Mouse (Mus musculus) forebrain, postnatal 0 days (tissue): ENCODE data around the gene Tmem206. TPM values are rescaled to one million over a fixed set of nuclear protein-coding genes. Genes with fewer than 3 reads are reported as not detected.

Experiments
- ATAC-seq: fragments of 200-750 bp; cut with Nextera tagmentation; 2 replicates; pipeline ENCODE4 v1.8.0; 2017; ENCODE audit warnings: mild to moderate bottlenecking, moderate library complexity
- DNase-seq: peaks from one replicate; pipeline ENCODE4 v3.0.0-alpha.2; 2015
- H3K27ac ChIP-seq: fragments of 300-500 bp; sonication (generic); 2 replicates; pipeline ENCODE4 v1.5.1; 2014; ENCODE audit warnings: low read depth, mild to moderate bottlenecking, antibody characterized with exemption, low read length, moderate library complexity, mixed read lengths
- H3K27me3 ChIP-seq: fragments of 300-500 bp; sonication (generic); 2 replicates; pipeline ENCODE4 v1.6.1; 2014; ENCODE audit warnings: mild to moderate bottlenecking, low read length, mixed read lengths; ENCODE audit not compliant: insufficient read depth
- H3K36me3 ChIP-seq: fragments of 300-500 bp; sonication (generic); 2 replicates; pipeline ENCODE4 v1.6.1; 2014; ENCODE audit warnings: mild to moderate bottlenecking, moderate library complexity; ENCODE audit not compliant: insufficient read depth
- H3K4me1 ChIP-seq: fragments of 300-500 bp; sonication (generic); 2 replicates; pipeline ENCODE4 v1.6.1; 2014; ENCODE audit warnings: antibody characterized with exemption; ENCODE audit not compliant: insufficient read depth
- H3K4me2 ChIP-seq: fragments of 300-500 bp; sonication (generic); 2 replicates; pipeline ENCODE4 v1.6.1; 2014; ENCODE audit warnings: low read depth, mild to moderate bottlenecking, moderate library complexity
- H3K4me3 ChIP-seq: fragments of 300-500 bp; sonication (generic); 2 replicates; pipeline ENCODE4 v1.5.1; 2014; ENCODE audit warnings: low read depth, low read length, mixed read lengths
- H3K9ac ChIP-seq: fragments of 300-500 bp; sonication (generic); 2 replicates; pipeline ENCODE4 v1.6.1; 2014; ENCODE audit warnings: mild to moderate bottlenecking
- H3K9me3 ChIP-seq: fragments of 300-500 bp; sonication (generic); 2 replicates; pipeline ENCODE4 v1.6.1; 2016; ENCODE audit warnings: low read length
- CTCF ChIP-seq: sonication (generic); IDR thresholded peaks from 2 replicates; pipeline ENCODE4 v1.5.1; 2016; ENCODE audit warnings: antibody characterized with exemption, control low read depth, low read depth
- WGBS: fragments of 180-500 bp; shearing (Covaris S2); extraction: QIAGEN DNeasy Blood & Tissue Kit; methylation state at CpG from one replicate; pipeline ENCODE4 v1.1.7; 2014; 5-methylcytosine and 5-hydroxymethylcytosine counted together
- polyA plus RNA-seq: library from polyadenylated mRNA; unstranded; fragments of >200 nt; fragmentation: Nextera tagmentation; extraction: Ambion mirVana; gene quantifications from 2 replicates; pipeline ENCODE4 v1.2.1, GENCODE M21; 2015
- total RNA-seq: library from RNA; depleted of rRNA; stranded (reverse); fragments of >200 nt; gene quantifications from 2 replicates; pipeline ENCODE4 v1.2.3, GENCODE M21; 2014

The Tmem206 gene
- total and polyA plus RNA-seq, 2 experiments from 2014 or later, result 28.3 to 30.8 TPM

DNA sequence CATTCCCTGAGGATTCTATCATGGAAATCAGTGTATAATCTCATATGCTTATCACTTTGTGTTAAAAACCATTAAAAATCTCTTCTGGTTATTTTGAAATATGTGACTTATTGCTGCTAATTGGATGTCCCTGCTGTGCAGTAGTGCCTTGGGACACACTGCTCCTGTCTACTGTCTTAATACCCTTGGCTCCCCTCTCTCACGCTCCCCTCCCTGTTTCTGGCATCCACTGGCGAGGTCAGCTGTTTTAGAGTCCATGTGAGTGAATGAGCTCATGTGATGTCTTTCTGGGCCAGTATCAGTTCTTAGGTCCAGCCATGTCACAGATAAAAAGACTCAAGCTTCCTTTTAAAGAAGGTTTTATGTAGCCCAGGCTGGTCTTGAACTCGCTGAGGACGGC is 4.6 kb downstream of the Tmem206 start:
- TF ChIP-seq CTCF, result no peak
- Histone ChIP-seq H3K9ac (no peak overlapping the region), H3K27ac (no peak overlapping the region), H3K27me3 (no peaks in the 10 kb centered on the region), H3K4me2 (no peak overlapping the region), H3K4me1 (peaks cover 20% of the 10 kb centered on the region), H3K9me3 (no peaks in the 10 kb centered on the region), H3K36me3 (peaks cover 24% of the 10 kb centered on the region), H3K4me3 (no peak overlapping the region)
- 89% methylated on average over 4 of the region's 4 CpGs for WGBS
- ATAC-seq, result no peak
- DNase-seq, result no peak

DNA sequence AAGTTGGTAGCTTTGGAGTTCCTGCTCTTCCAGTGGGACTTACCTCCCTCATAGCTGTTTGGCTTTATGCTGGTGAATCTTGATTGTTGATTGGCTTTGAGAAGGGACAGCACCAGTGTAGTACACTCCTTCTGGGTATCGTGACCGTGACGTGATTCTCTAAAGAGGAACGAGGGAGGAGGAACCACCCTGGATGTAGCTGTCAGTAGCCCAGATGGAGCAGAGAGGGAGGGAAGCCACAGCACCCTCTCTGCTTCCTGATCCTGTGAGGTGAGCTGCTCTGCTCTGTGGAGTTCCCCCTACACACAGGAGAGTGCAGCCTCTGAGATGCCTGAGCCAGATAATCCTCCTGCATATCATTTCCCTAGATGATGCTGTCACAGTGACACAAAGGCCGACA is 8.8 kb downstream of the Tmem206 start:
- ATAC-seq (no peak), DNase-seq (no peak)
- H3K36me3 ChIP-seq, result peaks cover 53% of the 10 kb centered on the region
- WGBS, result 91% methylated on average over 5 of the region's 5 CpGs
- no peak overlapping the region for H3K4me3 ChIP-seq
- no peaks in the 10 kb centered on the region for H3K27me3 ChIP-seq
- H3K9ac ChIP-seq, result no peak overlapping the region
- H3K9me3 ChIP-seq, result no peaks in the 10 kb centered on the region
- no peak overlapping the region for H3K4me2 ChIP-seq
- no peak for TF ChIP-seq CTCF
- no peaks in the 10 kb centered on the region for H3K4me1 ChIP-seq
- no peak overlapping the region for H3K27ac ChIP-seq

- no peak for ATAC-seq
- no peak for DNase-seq
- Histone ChIP-seq H3K36me3 (peaks cover 80% of the 10 kb centered on the region), H3K9ac (no peak overlapping the region), H3K4me3 (no peak overlapping the region), H3K27ac (no peak overlapping the region), H3K4me1 (no peaks in the 10 kb centered on the region), H3K4me2 (no peak overlapping the region), H3K27me3 (no peaks in the 10 kb centered on the region), H3K9me3 (no peaks in the 10 kb centered on the region)
- WGBS, result 86% methylated on average over 2 of the region's 2 CpGs
- TF ChIP-seq CTCF, result no peak
Observed at GRCm38 (mm10) chr1:191339876-191340275, 14.2 kb downstream of the Tmem206 start.

DNA sequence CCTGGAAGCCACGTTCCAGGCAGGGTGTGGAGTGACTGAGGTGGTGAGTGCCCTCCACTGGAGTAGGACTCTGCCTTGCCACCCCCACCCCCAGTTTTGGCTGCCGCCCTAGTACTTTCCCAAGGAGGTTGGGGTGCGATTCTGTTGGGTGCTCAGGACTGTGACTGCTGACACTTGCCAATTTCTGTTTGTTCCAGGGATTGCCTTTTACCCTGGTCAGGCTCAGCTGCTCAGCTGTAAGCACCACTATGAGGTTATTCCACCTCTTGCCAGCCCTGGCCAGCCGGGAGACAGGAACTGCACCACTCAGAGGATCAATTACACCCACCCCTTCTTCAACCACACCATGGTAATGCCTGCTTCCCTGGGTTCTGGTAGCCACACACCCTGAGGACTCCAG is 14.8 kb downstream of the Tmem206 start:
- no peak for ATAC-seq
- H3K4me2 ChIP-seq, result no peak overlapping the region
- no peak overlapping the region for H3K4me3 ChIP-seq
- peaks cover 86% of the 10 kb centered on the region for H3K36me3 ChIP-seq
- no peaks in the 10 kb centered on the region for H3K27me3 ChIP-seq
- H3K9ac ChIP-seq, result no peak overlapping the region
- 91% methylated on average over 4 of the region's 4 CpGs for WGBS
- H3K27ac ChIP-seq, result no peak overlapping the region
- no peak for TF ChIP-seq CTCF
- no peaks in the 10 kb centered on the region for H3K9me3 ChIP-seq
- no peaks in the 10 kb centered on the region for H3K4me1 ChIP-seq
- no peak for DNase-seq

- 94% methylated on average over 8 of the region's 8 CpGs for WGBS
- no peak for TF ChIP-seq CTCF
Observed at GRCm38 (mm10) chr1:191347602-191348001, 21.9 kb downstream of the Tmem206 start.

GRCm38 (mm10) chr1:191348592-191348991 is 22.9 kb downstream of the Tmem206 start:
- Histone ChIP-seq H3K9me3 (no peaks in the 10 kb centered on the region), H3K27me3 (no peaks in the 10 kb centered on the region), H3K4me2 (no peak overlapping the region), H3K4me3 (no peak overlapping the region), H3K27ac (no peak overlapping the region), H3K36me3 (peaks cover 75% of the 10 kb centered on the region), H3K9ac (no peak overlapping the region), H3K4me1 (no peaks in the 10 kb centered on the region)
- 88% methylated on average over 2 of the region's 2 CpGs for WGBS
- ATAC-seq (no peak), DNase-seq (no peak)
- TF ChIP-seq CTCF, result no peak

More at GRCm38 (mm10) chr1:191347602-191348001, 21.9 kb downstream of the Tmem206 start:
- H3K36me3 ChIP-seq, result peaks cover 79% of the 10 kb centered on the region
- H3K9ac ChIP-seq, result no peak overlapping the region
- no peak for ATAC-seq
- no peaks in the 10 kb centered on the region for H3K9me3 ChIP-seq
- no peaks in the 10 kb centered on the region for H3K27me3 ChIP-seq
- H3K4me3 ChIP-seq, result no peak overlapping the region
- H3K27ac ChIP-seq, result no peak overlapping the region
- DNase-seq, result no peak
- H3K4me2 ChIP-seq, result no peak overlapping the region
- no peaks in the 10 kb centered on the region for H3K4me1 ChIP-seq

GRCm38 (mm10) chr1:191348996-191349395 is 23.3 kb downstream of the Tmem206 start:
- WGBS, result 58% methylated on average over 5 of the region's 5 CpGs

More at GRCm38 (mm10) chr1:191348996-191349395, 23.3 kb downstream of the Tmem206 start:
- no peak overlapping the region for H3K4me2 ChIP-seq
- no peak overlapping the region for H3K27ac ChIP-seq
- H3K36me3 ChIP-seq, result peaks cover 71% of the 10 kb centered on the region
- DNase-seq (no peak), ATAC-seq (no peak)
- no peaks in the 10 kb centered on the region for H3K9me3 ChIP-seq
- H3K9ac ChIP-seq, result no peak overlapping the region
- no peaks in the 10 kb centered on the region for H3K4me1 ChIP-seq
- no peaks in the 10 kb centered on the region for H3K27me3 ChIP-seq
- no peak for TF ChIP-seq CTCF
- H3K4me3 ChIP-seq, result no peak overlapping the region
